Mouse (Mus musculus): ENCODE measurements at regions not wholly inside any gene's neighbourhood (a gene's known extent, or its start where the extent isn't known, plus 50 kb on each side); places are given as distances from the start of the nearest gene placed in this dataset.

DNA sequence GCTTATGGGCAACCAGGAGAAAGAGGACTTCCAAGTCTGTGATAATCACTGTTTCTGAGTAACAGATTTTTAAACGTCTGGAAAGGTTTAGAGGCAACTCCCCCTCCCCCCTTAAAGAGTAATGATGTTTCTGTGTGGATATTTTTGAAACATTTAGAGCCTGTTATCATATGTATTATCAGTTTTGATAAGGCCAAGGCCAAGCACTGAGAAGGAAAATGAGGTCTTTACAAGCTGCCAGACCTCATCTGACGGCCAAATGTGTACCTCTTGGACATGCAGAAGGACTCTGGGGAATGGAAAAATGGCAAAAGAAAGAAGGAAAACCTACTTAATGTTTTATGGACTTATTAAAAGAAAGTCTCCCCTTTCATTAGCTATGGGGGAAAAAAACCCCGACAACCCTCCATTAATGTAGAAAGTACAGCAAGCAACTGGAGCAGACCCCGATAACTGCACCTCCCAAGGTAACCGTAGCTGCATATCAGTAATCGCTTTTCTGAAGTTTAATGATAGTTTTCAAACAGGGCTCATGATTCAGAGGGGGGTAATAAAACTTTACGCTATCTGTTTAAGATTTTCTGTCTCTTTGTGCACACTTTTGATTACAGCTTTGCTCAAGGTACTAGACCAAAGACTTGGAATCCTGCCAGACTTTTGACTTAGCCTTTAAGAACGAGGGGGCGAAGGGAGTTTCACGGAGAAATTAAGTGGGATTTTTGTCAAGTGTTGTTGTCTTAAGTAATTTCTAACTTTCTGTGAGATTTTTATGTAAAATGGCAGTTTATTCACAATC, 469.9 kb upstream of the Tenm3 start:
- peak; percentile 31 for DNase-seq (ENCODE audit: low read depth)
- TF ChIP-seq CTCF (IDR thresholded peaks at IDR 0.05; ENCODE audit: borderline replicate concordance, extremely low read depth, insufficient read depth, insufficient read length) (no peak), POLR2A (IDR thresholded peaks at IDR 0.05; ENCODE audit: borderline replicate concordance, extremely low read depth, insufficient read depth, insufficient read length, poor library complexity, severe bottlenecking) (no peak)

DNA sequence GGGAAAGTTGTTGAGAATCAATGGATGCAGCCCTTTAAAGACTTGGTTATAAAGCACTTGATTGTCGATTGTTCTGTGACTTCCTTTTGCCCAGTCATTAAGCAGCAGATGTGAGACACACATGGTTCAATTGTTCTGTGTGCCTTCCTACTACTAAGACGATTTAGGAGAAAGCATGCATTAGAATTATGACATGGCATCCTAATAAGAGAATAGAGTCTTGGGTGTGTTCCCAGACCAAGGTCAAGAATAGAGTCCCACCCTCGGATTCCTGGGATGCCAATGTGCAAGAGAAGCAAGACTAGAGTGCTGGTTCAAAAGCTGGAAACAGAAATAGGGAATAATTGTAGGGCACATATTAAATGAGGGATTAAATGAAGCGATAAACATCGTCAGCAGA, 469.1 kb upstream of the Tenm3 start:
- no peak for TF ChIP-seq POLR2A (IDR thresholded peaks at IDR 0.05; ENCODE audit: borderline replicate concordance, extremely low read depth, insufficient read depth, insufficient read length, poor library complexity, severe bottlenecking)
- TF ChIP-seq CTCF (IDR thresholded peaks at IDR 0.05; ENCODE audit: borderline replicate concordance, extremely low read depth, insufficient read depth, insufficient read length): no peak
- DNase-seq (ENCODE audit: low read depth): no peak

DNA sequence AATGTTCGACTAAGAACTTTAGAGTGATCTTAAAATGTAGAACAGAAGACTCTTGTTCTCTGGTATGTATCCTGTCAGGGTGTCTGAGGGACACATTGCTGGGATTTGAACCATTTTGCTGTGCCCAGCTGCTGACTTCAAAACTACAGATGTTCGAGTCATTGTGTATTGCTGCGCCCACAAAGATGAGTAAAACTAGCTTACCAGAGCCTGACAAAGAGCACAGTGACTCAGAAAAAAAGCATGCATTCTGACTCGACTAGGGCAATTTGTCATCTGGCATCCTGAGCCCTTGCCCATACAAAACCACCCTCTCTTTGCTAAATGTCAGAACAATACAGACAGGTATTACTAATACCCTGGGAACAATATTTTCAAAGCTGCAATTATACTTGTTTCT, 438.6 kb upstream of the Tenm3 start:
- DNase-seq (ENCODE audit: low read depth): no peak
- TF ChIP-seq POLR2A (IDR thresholded peaks at IDR 0.05; ENCODE audit: borderline replicate concordance, extremely low read depth, insufficient read depth, insufficient read length, poor library complexity, severe bottlenecking) (no peak), CTCF (IDR thresholded peaks at IDR 0.05; ENCODE audit: borderline replicate concordance, extremely low read depth, insufficient read depth, insufficient read length) (no peak)

DNA sequence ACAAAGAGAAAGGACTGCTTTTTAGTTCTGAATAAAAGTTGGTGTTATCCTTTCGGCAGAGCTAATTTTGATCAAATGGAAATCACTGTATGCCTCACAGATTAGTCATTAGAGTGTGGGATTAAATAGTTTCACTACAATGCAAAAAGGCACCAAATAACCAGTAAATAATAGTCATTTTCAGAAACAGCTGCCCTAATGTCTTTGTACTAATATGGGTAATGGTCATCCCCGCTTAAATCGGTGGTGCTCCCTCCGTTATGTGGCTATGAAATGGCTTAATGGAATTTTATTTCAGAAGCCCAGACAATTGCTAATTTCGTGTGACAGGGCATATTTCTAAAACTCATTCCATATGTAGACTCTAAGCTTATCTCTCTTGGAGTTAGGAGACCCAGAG, 437.5 kb upstream of the Tenm3 start:
- DNase-seq (ENCODE audit: low read depth): no peak
- no peak for TF ChIP-seq POLR2A (IDR thresholded peaks at IDR 0.05; ENCODE audit: borderline replicate concordance, extremely low read depth, insufficient read depth, insufficient read length, poor library complexity, severe bottlenecking)
- TF ChIP-seq CTCF (IDR thresholded peaks at IDR 0.05; ENCODE audit: borderline replicate concordance, extremely low read depth, insufficient read depth, insufficient read length): no peak

DNA sequence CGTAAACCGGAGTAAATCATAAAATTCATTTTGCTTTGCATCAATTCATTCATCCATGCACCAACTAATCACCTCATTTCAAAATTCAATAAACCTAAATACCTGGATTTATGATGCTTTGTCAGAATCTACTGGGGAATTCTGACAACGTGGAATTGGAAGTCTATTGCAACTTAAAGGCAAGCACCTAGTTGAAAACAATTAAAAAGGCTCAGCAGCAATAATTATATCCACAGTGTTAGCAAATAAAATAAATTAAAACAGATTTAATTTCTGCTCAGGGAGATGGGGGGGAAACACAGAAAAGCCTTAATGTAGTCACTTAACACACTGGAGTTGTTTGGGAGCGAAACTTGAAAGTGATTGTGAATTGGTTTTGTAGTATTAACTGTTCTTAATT, 430.3 kb upstream of the Tenm3 start:
- no peak for TF ChIP-seq POLR2A (IDR thresholded peaks at IDR 0.05; ENCODE audit: borderline replicate concordance, extremely low read depth, insufficient read depth, insufficient read length, poor library complexity, severe bottlenecking)
- no peak for TF ChIP-seq CTCF (IDR thresholded peaks at IDR 0.05; ENCODE audit: borderline replicate concordance, extremely low read depth, insufficient read depth, insufficient read length)
- DNase-seq (ENCODE audit: low read depth): no peak

DNA sequence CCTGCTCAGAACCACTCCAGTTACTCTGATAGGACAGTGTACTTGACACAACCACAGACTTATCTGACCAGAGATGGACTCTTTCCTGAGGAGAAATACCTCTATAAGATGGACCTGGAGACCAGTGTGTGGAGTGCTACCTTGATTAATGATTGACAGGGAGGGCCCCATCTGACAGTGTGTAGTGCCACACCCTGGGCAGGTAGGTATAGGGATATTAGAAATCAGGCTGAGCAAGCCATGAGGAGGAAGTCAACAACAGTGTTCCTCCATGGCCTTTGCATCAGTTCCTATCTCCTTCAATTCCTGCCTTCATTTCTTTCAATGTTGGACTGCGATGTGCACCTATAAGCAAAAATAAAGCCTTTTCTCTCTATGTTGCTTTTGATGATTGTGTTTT, 429.4 kb upstream of the Tenm3 start:
- no peak for DNase-seq (ENCODE audit: low read depth)
- TF ChIP-seq CTCF (IDR thresholded peaks at IDR 0.05; ENCODE audit: borderline replicate concordance, extremely low read depth, insufficient read depth, insufficient read length) (no peak), POLR2A (IDR thresholded peaks at IDR 0.05; ENCODE audit: borderline replicate concordance, extremely low read depth, insufficient read depth, insufficient read length, poor library complexity, severe bottlenecking) (no peak)

DNA sequence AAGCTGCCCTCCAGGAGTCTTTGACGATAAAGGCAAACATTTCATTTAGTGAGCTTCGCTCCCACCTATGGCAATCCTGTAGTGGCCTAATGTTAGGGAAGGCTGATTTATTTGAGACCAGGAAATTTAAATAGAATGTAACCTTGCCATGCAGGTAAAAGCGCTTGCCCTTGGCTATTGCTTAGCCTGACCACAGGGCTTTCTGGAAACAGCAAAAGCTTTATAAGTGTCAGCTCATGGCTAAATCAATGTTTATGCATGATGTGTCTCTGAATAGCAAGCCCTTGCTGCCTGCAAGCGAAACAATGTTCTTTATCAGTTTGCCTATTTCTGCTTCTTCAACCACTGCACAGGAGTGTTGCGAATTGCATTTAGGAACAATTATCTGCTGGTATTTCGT, 419.7 kb upstream of the Tenm3 start:
- no peak for TF ChIP-seq CTCF (IDR thresholded peaks at IDR 0.05; ENCODE audit: borderline replicate concordance, extremely low read depth, insufficient read depth, insufficient read length)
- TF ChIP-seq POLR2A (IDR thresholded peaks at IDR 0.05; ENCODE audit: borderline replicate concordance, extremely low read depth, insufficient read depth, insufficient read length, poor library complexity, severe bottlenecking): no peak
- peak; percentile 51 for DNase-seq (ENCODE audit: low read depth)

DNA sequence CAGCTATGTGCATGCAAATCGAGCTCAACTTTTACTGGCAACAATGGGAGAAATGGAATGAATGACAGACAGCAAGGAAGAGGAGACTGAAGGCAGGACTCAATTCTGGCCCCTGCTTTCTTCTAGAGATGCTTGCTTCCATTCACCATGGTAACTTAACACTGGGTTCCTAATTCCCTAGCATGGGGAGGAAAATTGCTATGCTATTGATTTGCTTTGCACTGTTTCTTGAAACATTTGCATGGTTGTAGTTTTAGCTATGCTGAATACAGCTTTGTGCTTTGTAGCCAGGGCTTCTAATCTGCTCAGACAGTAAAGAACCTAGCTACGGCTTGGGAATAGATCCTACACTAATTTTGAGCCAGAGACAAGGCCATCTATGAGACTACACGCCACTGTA, 419.0 kb upstream of the Tenm3 start:
- TF ChIP-seq CTCF (IDR thresholded peaks at IDR 0.05; ENCODE audit: borderline replicate concordance, extremely low read depth, insufficient read depth, insufficient read length): no peak
- no peak for TF ChIP-seq POLR2A (IDR thresholded peaks at IDR 0.05; ENCODE audit: borderline replicate concordance, extremely low read depth, insufficient read depth, insufficient read length, poor library complexity, severe bottlenecking)
- DNase-seq (ENCODE audit: low read depth): peak; percentile 63

DNA sequence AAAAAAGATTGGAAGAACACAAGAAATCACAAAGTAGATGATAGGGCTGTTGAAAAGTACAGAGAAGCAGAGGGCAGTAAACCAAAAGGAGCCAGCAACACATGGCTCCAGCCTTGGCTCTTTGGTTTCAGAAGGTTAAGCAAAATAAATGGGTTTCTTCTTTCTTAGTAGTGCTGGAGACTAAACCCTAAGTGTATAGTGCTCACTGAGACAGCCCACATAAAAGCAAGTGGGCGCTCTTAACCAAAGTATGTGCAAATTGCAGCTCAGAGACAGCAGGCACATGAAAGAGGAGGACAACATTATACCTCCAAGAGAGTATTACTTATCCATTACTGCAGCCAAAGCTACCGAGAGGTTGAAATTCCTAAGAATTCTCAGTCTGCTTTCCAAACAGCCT, 412.2 kb upstream of the Tenm3 start:
- no peak for DNase-seq (ENCODE audit: low read depth)
- TF ChIP-seq POLR2A (IDR thresholded peaks at IDR 0.05; ENCODE audit: borderline replicate concordance, extremely low read depth, insufficient read depth, insufficient read length, poor library complexity, severe bottlenecking): no peak
- TF ChIP-seq CTCF (IDR thresholded peaks at IDR 0.05; ENCODE audit: borderline replicate concordance, extremely low read depth, insufficient read depth, insufficient read length): no peak

DNA sequence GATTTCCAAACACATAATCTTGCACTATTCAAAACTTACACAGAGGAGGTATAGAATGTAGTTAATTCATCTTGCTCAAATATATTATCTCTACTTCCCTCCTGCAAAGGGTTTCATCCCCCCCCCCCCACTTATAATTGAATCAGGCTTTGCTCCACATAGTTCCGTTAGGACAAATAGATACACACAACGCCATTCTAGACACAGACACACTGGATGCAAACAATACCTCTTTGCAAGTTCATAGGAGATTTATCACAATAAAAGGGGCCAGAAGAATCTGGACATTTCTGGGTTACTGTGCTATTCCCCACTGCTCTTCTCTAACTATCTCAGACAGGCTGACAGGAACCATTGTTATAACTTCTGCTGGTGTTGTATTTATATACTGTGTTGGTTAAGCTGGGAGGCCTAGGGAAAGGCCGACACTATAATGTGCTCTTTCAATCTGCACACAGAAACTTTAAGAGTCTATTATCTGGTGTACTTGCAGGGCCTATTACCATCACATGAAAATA, 410.6 kb upstream of the Tenm3 start:
- no peak for TF ChIP-seq CTCF (IDR thresholded peaks at IDR 0.05; ENCODE audit: borderline replicate concordance, extremely low read depth, insufficient read depth, insufficient read length)
- TF ChIP-seq POLR2A (IDR thresholded peaks at IDR 0.05; ENCODE audit: borderline replicate concordance, extremely low read depth, insufficient read depth, insufficient read length, poor library complexity, severe bottlenecking): no peak
- no peak for DNase-seq (ENCODE audit: low read depth)

DNA sequence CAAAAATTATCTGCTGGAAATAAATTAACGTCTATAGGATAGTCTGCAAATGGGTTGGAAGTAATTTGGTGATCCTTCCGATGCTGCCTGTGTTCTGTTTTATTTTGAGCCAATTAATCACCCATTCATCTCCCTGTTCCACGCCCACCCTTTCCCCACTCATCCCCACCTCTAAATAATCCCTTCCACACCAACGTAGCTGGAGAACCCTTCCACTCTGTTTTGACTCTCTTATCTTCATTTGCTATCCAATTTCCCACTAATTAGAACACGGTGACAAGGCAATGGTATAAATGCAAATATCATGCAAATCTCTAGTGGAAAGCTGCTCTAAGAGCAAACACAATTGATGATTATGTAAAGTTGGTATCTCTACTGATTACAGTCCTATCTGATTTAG, 399.3 kb upstream of the Tenm3 start:
- TF ChIP-seq CTCF (IDR thresholded peaks at IDR 0.05; ENCODE audit: borderline replicate concordance, extremely low read depth, insufficient read depth, insufficient read length) (no peak), POLR2A (IDR thresholded peaks at IDR 0.05; ENCODE audit: borderline replicate concordance, extremely low read depth, insufficient read depth, insufficient read length, poor library complexity, severe bottlenecking) (no peak)
- peak; percentile 72 for DNase-seq (ENCODE audit: low read depth)

DNA sequence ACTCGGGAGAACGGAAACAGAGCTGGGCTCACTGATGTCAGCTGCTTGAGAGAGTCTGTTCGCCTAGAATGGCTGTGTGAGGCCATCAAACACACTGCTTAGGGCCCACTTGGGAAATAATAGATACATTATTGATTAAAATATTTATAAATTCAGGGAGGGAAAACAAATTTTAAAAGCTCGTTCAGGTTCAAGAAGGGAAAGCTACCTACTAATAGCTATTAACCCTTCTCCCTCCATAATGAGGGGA, 393.0 kb upstream of the Tenm3 start:
- no peak for DNase-seq (ENCODE audit: low read depth)
- TF ChIP-seq POLR2A (IDR thresholded peaks at IDR 0.05; ENCODE audit: borderline replicate concordance, extremely low read depth, insufficient read depth, insufficient read length, poor library complexity, severe bottlenecking) (no peak), CTCF (IDR thresholded peaks at IDR 0.05; ENCODE audit: borderline replicate concordance, extremely low read depth, insufficient read depth, insufficient read length) (no peak)
